Mouse (Mus musculus) ES-Bruce4 (cell line): ENCODE data around the gene Trim65.

ENCODE experiments used
- CTCF ChIP-seq: IDR thresholded peaks from one replicate; pipeline ENCODE4 v1.8.1; 2011; ENCODE audit warnings: low read depth, low read length
- EP300 ChIP-seq: IDR thresholded peaks from 2 replicates; pipeline ENCODE4 v1.6.1; 2011; ENCODE audit warnings: low read depth, low read length; ENCODE audit not compliant: insufficient read depth
- POLR2A ChIP-seq: IDR thresholded peaks from one replicate; pipeline ENCODE4 v1.8.1; 2011; ENCODE audit warnings: low read length; ENCODE audit not compliant: insufficient read depth

GRCm38 (mm10) chr11:116138096-116138467, 7.2 kb upstream of the Trim65 start:
- TF ChIP-seq CTCF (no peak), EP300 (no peak), POLR2A (no peak)
